ENCODE assay signal across 8 mouse cellular contexts in the genomic region with DNA sequence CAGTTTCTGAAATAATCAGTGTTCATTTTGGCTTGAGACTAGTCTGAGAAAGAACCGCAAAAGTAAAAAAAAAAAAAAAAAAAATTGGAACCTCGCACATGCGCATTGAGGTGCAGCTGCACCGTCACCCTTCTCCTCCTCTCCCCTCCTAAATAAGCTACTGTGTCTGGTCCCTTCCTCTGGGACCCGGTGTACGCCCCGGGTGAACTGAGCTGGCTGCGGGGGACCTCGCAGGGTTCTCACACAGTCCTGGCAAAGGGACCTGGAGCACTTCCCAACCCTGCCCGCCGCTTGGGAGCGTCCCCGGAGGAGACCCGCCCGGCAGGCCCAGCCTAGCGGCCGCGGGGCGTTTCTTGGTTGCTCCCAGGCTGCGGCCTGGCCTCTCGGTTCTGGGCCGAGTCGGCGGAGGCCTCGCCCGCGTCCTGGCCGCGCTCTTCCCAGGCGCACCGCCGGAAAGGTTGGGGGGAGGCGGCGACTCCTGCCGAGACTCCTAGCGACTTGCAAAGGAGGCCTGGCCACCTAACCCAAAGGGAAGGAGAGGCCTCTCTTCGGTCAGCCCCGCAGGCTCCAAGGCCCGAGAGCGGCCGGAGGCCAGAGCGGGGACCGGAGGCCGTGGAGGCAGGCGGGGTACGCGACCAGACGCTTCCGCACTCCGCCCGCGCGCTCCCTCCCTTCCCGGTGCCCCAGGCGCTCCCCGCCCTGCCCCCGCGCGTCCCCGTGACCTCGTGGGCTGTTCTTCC. TPM values are rescaled to one million over a fixed set of nuclear protein-coding genes. Genes with fewer than 3 reads are reported as not detected.
DNase-seq lines count a peak whose midpoint lies in the region; ATAC-seq lines count a peak whose summit lies in the region.

A gene (plus strand): TSS at position 162 of the 740 bp plus-strand sequence.

- peaks cover 18% of the 10 kb centered on the region; the same call in 1 of the 2 replicates for H3K9me3 ChIP-seq in erythroblast, embryonic 14.5 days (ENCODE audit: control insufficient read depth, low read length)
- H3K9me3 ChIP-seq in intestine, embryonic 15.5 days, result no peaks in the 10 kb centered on the region
- H3K9me3 ChIP-seq in limb, embryonic 12.5 days, result no peaks in the 10 kb centered on the region
- no peaks in the 10 kb centered on the region for H3K9me3 ChIP-seq in midbrain, embryonic 12.5 days

- H3K4me1 ChIP-seq in erythroblast, embryonic 14.5 days (ENCODE audit: control insufficient read depth), result peaks cover 17% of the 10 kb centered on the region
- H3K4me1 ChIP-seq in intestine, embryonic 15.5 days (replicated peaks), result peaks cover 21% of the 10 kb centered on the region
- H3K4me1 ChIP-seq in limb, embryonic 12.5 days (replicated peaks), result peaks cover 28% of the 10 kb centered on the region
- peaks cover 33% of the 10 kb centered on the region for H3K4me1 ChIP-seq in midbrain, embryonic 12.5 days

- no peaks in the 10 kb centered on the region for H3K36me3 ChIP-seq in erythroblast, embryonic 14.5 days (ENCODE audit: control insufficient read depth)
- H3K36me3 ChIP-seq in intestine, embryonic 15.5 days, result no peaks in the 10 kb centered on the region
- H3K36me3 ChIP-seq in limb, embryonic 12.5 days, result no peaks in the 10 kb centered on the region
- no peaks in the 10 kb centered on the region for H3K36me3 ChIP-seq in midbrain, embryonic 12.5 days

- peak within 1 kb of the TSS; percentile 76; the same call in 1 of the 2 replicates for H3K27ac ChIP-seq in intestine, embryonic 15.5 days
- peak within 1 kb of the TSS; percentile 73 for H3K27ac ChIP-seq in limb, embryonic 12.5 days
- H3K27ac ChIP-seq in midbrain, embryonic 12.5 days (replicated peaks), result peak within 1 kb of the TSS; percentile 76

- no peak for ATAC-seq in erythroblast, adult 5-6 weeks (replicated peaks; ENCODE audit: low FRiP score, poor library complexity, severe bottlenecking)
- ATAC-seq in common myeloid progenitor, adult 5-6 weeks (replicated peaks; ENCODE audit: low read depth, poor library complexity, severe bottlenecking), result peak; percentile 24
- peak; percentile 88 for ATAC-seq in intestine, embryonic 15.5 days
- peak; percentile 83 for ATAC-seq in limb, embryonic 12.5 days (ENCODE audit: insufficient number of reproducible peaks, insufficient read depth, low FRiP score, low TSS enrichment, low read depth)
- peak; percentile 71 for ATAC-seq in midbrain, embryonic 12.5 days (ENCODE audit: low FRiP score, low read depth)

- peak within 1 kb of the TSS; percentile 61 for H3K4me3 ChIP-seq in erythroblast, embryonic 14.5 days (replicated peaks)
- peak within 1 kb of the TSS; percentile 74 for H3K4me3 ChIP-seq in intestine, embryonic 15.5 days (replicated peaks)
- peak within 1 kb of the TSS; percentile 63 for H3K4me3 ChIP-seq in limb, embryonic 12.5 days (replicated peaks)
- H3K4me3 ChIP-seq in midbrain, embryonic 12.5 days, result peak within 1 kb of the TSS; percentile 62

- DNase-seq in gastrocnemius, postnatal 4 days (ENCODE audit: low spot score in 2 of 2), result peak; percentile 45 to 80
- peak; percentile 45 to 63 for DNase-seq in spleen, adult 18-20 months

- H3K9ac ChIP-seq in intestine, embryonic 15.5 days, result peak within 1 kb of the TSS; percentile 83
- peak within 1 kb of the TSS; percentile 79 for H3K9ac ChIP-seq in limb, embryonic 12.5 days (replicated peaks)
- H3K9ac ChIP-seq in midbrain, embryonic 12.5 days (replicated peaks), result peak within 1 kb of the TSS; percentile 81

- H3K4me2 ChIP-seq in intestine, embryonic 15.5 days (replicated peaks), result peak within 1 kb of the TSS; percentile 97
- peak within 1 kb of the TSS; percentile 98 for H3K4me2 ChIP-seq in limb, embryonic 12.5 days
- peak within 1 kb of the TSS; percentile 91 for H3K4me2 ChIP-seq in midbrain, embryonic 12.5 days (replicated peaks)

- WGBS in intestine, embryonic 15.5 days, result under 1% methylated on average over 48 of the region's 61 CpGs
- under 1% methylated on average over 55 of the region's 61 CpGs for WGBS in limb, embryonic 12.5 days
- whole genome bisulfite sequencing in midbrain, embryonic 12.5 days, result under 1% methylated on average over 61 of the region's 61 CpGs

- peaks cover 100% of the 10 kb centered on the region for H3K27me3 ChIP-seq in erythroblast, embryonic 14.5 days (ENCODE audit: control insufficient read depth)
- H3K27me3 ChIP-seq in intestine, embryonic 15.5 days (replicated peaks), result peaks cover 51% of the 10 kb centered on the region
- peaks cover 70% of the 10 kb centered on the region for H3K27me3 ChIP-seq in limb, embryonic 12.5 days
- peaks cover 65% of the 10 kb centered on the region for H3K27me3 ChIP-seq in midbrain, embryonic 12.5 days

RNA-seq across cellular contexts. Expression of the gene that starts here (rescaled TPM):
- not detected in 2 replicates for polyA plus RNA-seq in erythroblast, embryonic 14.5 days (2012)
- total RNA-seq in erythroblast, adult 5-6 weeks (2015; ENCODE audit: low replicate concordance), result not detected in 2 replicates
- total RNA-seq in erythroblast, adult 5-6 weeks (2017; ENCODE audit: low replicate concordance), result 0.60 TPM in 1 of 2 replicates, not detected in the other
- not detected in 2 replicates for total RNA-seq in common myeloid progenitor, adult 5-6 weeks (2017)
- total RNA-seq in gastrocnemius, postnatal 4 days (2021), result 1 to 10 TPM in 1 of 2 experiments, under 1 TPM in 1; 0.39 to 1.1 TPM
- 0.05 TPM in 1 of 2 replicates, not detected in the other for polyA plus RNA-seq in intestine, embryonic 15.5 days (2015; fragmentation: Nextera tagmentation; extraction: Ambion mirVana)
- polyA plus RNA-seq in limb, embryonic 12.5 days (2016; fragmentation: Nextera tagmentation; extraction: Ambion mirVana), result 0.21 TPM in 1 of 2 replicates, not detected in the other
- polyA plus RNA-seq in midbrain, embryonic 12.5 days (2016; fragmentation: Nextera tagmentation; extraction: Ambion mirVana), result 0.32 and 0.35 TPM in 2 replicates

Comparison
In these comparisons a context has a peak if more than half of its experiments do, and no peak if none do; other contexts are left out.
1. Peak in ATAC-seq in common myeloid progenitor, adult 5-6 weeks; RNA of the gene not detected or under 1 TPM.
2. Peak in ATAC-seq, H3K4me3 ChIP-seq, H3K27ac ChIP-seq, H3K9ac ChIP-seq and H3K4me2 ChIP-seq in intestine, embryonic 15.5 days; RNA of the gene not detected or under 1 TPM.
3. Peak in ATAC-seq, H3K4me3 ChIP-seq, H3K27ac ChIP-seq, H3K9ac ChIP-seq and H3K4me2 ChIP-seq in limb, embryonic 12.5 days; RNA of the gene not detected or under 1 TPM.
4. Peak in ATAC-seq, H3K4me3 ChIP-seq, H3K27ac ChIP-seq, H3K9ac ChIP-seq and H3K4me2 ChIP-seq in midbrain, embryonic 12.5 days; RNA of the gene not detected or under 1 TPM.